Mouse (Mus musculus): ENCODE measurements around the gene Kmt5c.

GRCm38 (mm10) chr7:4793674-4794073 is 53.8 kb downstream of the Kmt5c start:
- TF ChIP-seq CTCF (IDR thresholded peaks at IDR 0.05; ENCODE audit: control insufficient read depth, insufficient read depth, low read length) (no peak), POLR2A (IDR thresholded peaks at IDR 0.05; ENCODE audit: borderline replicate concordance, control insufficient read depth, low read depth, low read length) (no peak)
